Mouse (Mus musculus) heart, postnatal 25 days (tissue): ENCODE data around the gene Krt33a. TPM values are rescaled to one million over a fixed set of nuclear protein-coding genes. Genes with fewer than 3 reads are reported as not detected.

ENCODE experiments used
- DNase-seq: peaks from one replicate; pipeline ENCODE4 v3.0.0; 2022; ENCODE audit warnings: low spot score
- intact Hi-C: fragments of 180-260 bp; cut with DNase I; formaldehyde crosslinking; loops from one replicate; pipeline ENCODE4 v1.15.1; 2025
- total RNA-seq, 2 experiments: library from RNA; stranded (reverse); gene quantifications; 2 replicates each; pipeline ENCODE4 v1.2.3; 2021

The Krt33a gene
- not detected for total RNA-seq

GRCm38 (mm10) chr11:100016112-100016511 is at the start of gene Krt33a:
Krt33a (minus strand) TSS chr11:100016212.
- DNase-seq = no peak
- intact Hi-C loops = no loop called here

GRCm38 (mm10) chr11:100058875-100059274 is 42.9 kb upstream of the Krt33a start:
- no peak for DNase-seq
- intact Hi-C loops = no loop called here

- DNase-seq = no peak
- intact Hi-C loops = no loop called here
Measured at GRCm38 (mm10) chr11:100055686-100056655, 40.0 kb upstream of the Krt33a start.

- no peak for DNase-seq
- intact Hi-C loops = no loop called here
Measured at GRCm38 (mm10) chr11:100050451-100050850, 34.4 kb upstream of the Krt33a start, which contains the start of gene Krt31. Krt31 (minus strand) TSS chr11:100050551.

- DNase-seq = no peak
- intact Hi-C loops = no loop called here
Measured at GRCm38 (mm10) chr11:100047193-100047592, 31.2 kb upstream of the Krt33a start.

GRCm38 (mm10) chr11:100046303-100046866 is 30.4 kb upstream of the Krt33a start:
- intact Hi-C loops = no loop called here

GRCm38 (mm10) chr11:100041454-100041853 is 25.4 kb upstream of the Krt33a start, which contains the start of gene Krt34:
Krt34 (minus strand) TSS chr11:100041554.
- no peak for DNase-seq
- intact Hi-C loops = no loop called here

More at GRCm38 (mm10) chr11:100046303-100046866, 30.4 kb upstream of the Krt33a start:
- DNase-seq = no peak

GRCm38 (mm10) chr11:100029768-100030167 is 13.8 kb upstream of the Krt33a start, which contains the start of gene Krt33b:
Krt33b (minus strand) TSS chr11:100029868.
- intact Hi-C loops = no loop called here
- no peak for DNase-seq

GRCm38 (mm10) chr11:100021438-100021837 is 5.4 kb upstream of the Krt33a start:
- DNase-seq = no peak
- intact Hi-C loops = no loop called here

- no peak for DNase-seq
- intact Hi-C loops = no loop called here
Measured at GRCm38 (mm10) chr11:100019466-100019865, 3.5 kb upstream of the Krt33a start.

- intact Hi-C loops = no loop called here
Measured at GRCm38 (mm10) chr11:100013691-100014171, 2.3 kb downstream of the Krt33a start.

GRCm38 (mm10) chr11:100010682-100011081 is 5.3 kb downstream of the Krt33a start:
- DNase-seq = no peak
- intact Hi-C loops = no loop called here

More at GRCm38 (mm10) chr11:100013691-100014171, 2.3 kb downstream of the Krt33a start:
- no peak for DNase-seq

GRCm38 (mm10) chr11:100008336-100008735 is 7.7 kb downstream of the Krt33a start:
- intact Hi-C loops = no loop called here
- DNase-seq = no peak

GRCm38 (mm10) chr11:100006624-100007023 is 9.4 kb downstream of the Krt33a start:
- intact Hi-C loops = no loop called here
- DNase-seq = no peak

GRCm38 (mm10) chr11:100005905-100006304 is 10.1 kb downstream of the Krt33a start:
- intact Hi-C loops = loop anchor here (2.0 kb wide), 1 partner anchor 539 kb away; no protein-coding TSS in a partner anchor
- no peak for DNase-seq

GRCm38 (mm10) chr11:100004846-100005245 is 11.2 kb downstream of the Krt33a start:
- DNase-seq = no peak
- intact Hi-C loops = loop anchor here (2.0 kb wide), 1 partner anchor 538 kb away; no protein-coding TSS in a partner anchor

- intact Hi-C loops = no loop called here
- no peak for DNase-seq
Measured at GRCm38 (mm10) chr11:99999091-99999490, 16.9 kb downstream of the Krt33a start.

- DNase-seq = no peak
- intact Hi-C loops = no loop called here
Measured at GRCm38 (mm10) chr11:99994384-99994661, 21.7 kb downstream of the Krt33a start.

GRCm38 (mm10) chr11:99993620-99994383 is 22.2 kb downstream of the Krt33a start, which contains the start of gene Krtap17-1:
Krtap17-1 (minus strand) TSS chr11:99993994.
- intact Hi-C loops = no loop called here
- no peak for DNase-seq

GRCm38 (mm10) chr11:99990571-99990970 is 25.4 kb downstream of the Krt33a start:
- intact Hi-C loops = no loop called here
- DNase-seq = no peak
